8 mouse cellular contexts compared by ENCODE assay signal in genomic region chr3:79590863-79591792, GRCm38 (mm10). TPM values are rescaled to one million over a fixed set of nuclear protein-coding genes. Genes with fewer than 3 reads are reported as not detected.
DNase-seq lines count a peak whose midpoint lies in the region; ATAC-seq and TF ChIP-seq lines count a peak whose summit lies in the region.

Gene Ppid (plus strand): TSS chr3:79591342.

- H3K4me1 ChIP-seq in MEL (ENCODE audit: control insufficient read depth in 1 of 2, insufficient read depth in 2 of 2, low read length in 2 of 2): peaks cover 0 to 10% of the 10 kb centered on the region in 2 experiments; a peak in 2 of 4 replicates
- H3K4me1 ChIP-seq in forebrain, embryonic 16.5 days (replicated peaks; ENCODE audit: control insufficient read depth, insufficient read depth, low read length): peaks cover 14% of the 10 kb centered on the region
- 0 out of 2 replicates have a peak, but pooled peaks cover 3% of the 10 kb centered on the region for H3K4me1 ChIP-seq in lung, postnatal 0 days (ENCODE audit: insufficient read depth, low read depth, low read length)

- ATAC-seq in forebrain, embryonic 16.5 days: peak; percentile 91
- ATAC-seq in lung, postnatal 0 days: peak; percentile 93

- peak; percentile 94 for DNase-seq in MEL (ENCODE audit: low read depth, low spot score)
- peak; percentile 78 to 81 for DNase-seq in cerebellum, adult 18-20 months
- DNase-seq in heart, postnatal 4 days: peak; percentile 80
- peak; percentile 70 for DNase-seq in layer of hippocampus, adult 9-11 months
- peak; percentile 95 for DNase-seq in lung, postnatal 0 days (ENCODE audit: low spot score)
- DNase-seq in ovary, postnatal 36 days (ENCODE audit: low spot score): peak; percentile 76
- DNase-seq in thymus, postnatal 25 days: peak; percentile 74

- no peak; a peak in 1 of 4 replicates for TF ChIP-seq EP300 in MEL (IDR thresholded peaks at IDR 0.05; ENCODE audit: low read depth in 1 of 2, low read length in 2 of 2)
- TF ChIP-seq EP300 in lung, postnatal 0 days (IDR thresholded peaks at IDR 0.05): peak; percentile 75

- peak; percentile 90 to 99 for TF ChIP-seq POLR2A in MEL (IDR thresholded peaks at IDR 0.05; ENCODE audit: control insufficient read depth in 1 of 2, insufficient read depth in 1 of 2, low read depth in 1 of 2, low read length in 2 of 2, poor library complexity in 1 of 2)

- peak within 1 kb of the TSS; percentile 80 for H3K27ac ChIP-seq in MEL (ENCODE audit: control insufficient read depth, low read depth, low read length)
- H3K27ac ChIP-seq in forebrain, embryonic 16.5 days (ENCODE audit: low read length): peak within 1 kb of the TSS; percentile 63
- H3K27ac ChIP-seq in lung, postnatal 0 days (ENCODE audit: low read length): peak within 1 kb of the TSS; percentile 76

- H3K4me3 ChIP-seq in MEL (ENCODE audit: control insufficient read depth in 1 of 2, insufficient read depth in 1 of 2, low read depth in 2 of 2, low read length in 2 of 2): peak within 1 kb of the TSS; percentile 79 to 80
- H3K4me3 ChIP-seq in forebrain, embryonic 16.5 days (replicated peaks; ENCODE audit: low read length): peak within 1 kb of the TSS; percentile 78
- peak within 1 kb of the TSS; percentile 66 for H3K4me3 ChIP-seq in lung, postnatal 0 days (ENCODE audit: low read depth, low read length)

- peak within 1 kb of the TSS; percentile 89 for H3K4me2 ChIP-seq in forebrain, embryonic 16.5 days (ENCODE audit: low read length)
- peak within 1 kb of the TSS; percentile 75 for H3K4me2 ChIP-seq in lung, postnatal 0 days (replicated peaks; ENCODE audit: low read depth, low read length)

- 4% methylated on average over 62 of the region's 63 CpGs for WGBS in forebrain, embryonic 16.5 days
- WGBS in lung, postnatal 0 days: 3% methylated on average over 56 of the region's 63 CpGs

- H3K36me3 ChIP-seq in MEL (ENCODE audit: control insufficient read depth in 1 of 2, insufficient read depth in 2 of 2, low read length in 2 of 2): peaks cover 23 to 27% of the 10 kb centered on the region in 2 experiments
- H3K36me3 ChIP-seq in forebrain, embryonic 16.5 days (ENCODE audit: control insufficient read depth, insufficient read depth): peaks cover 12% of the 10 kb centered on the region; the same call in 1 of the 2 replicates
- H3K36me3 ChIP-seq in lung, postnatal 0 days (ENCODE audit: insufficient read depth, low read length): peaks cover 1% of the 10 kb centered on the region; the same call in 1 of the 2 replicates

- H3K79me2 ChIP-seq in MEL (ENCODE audit: control insufficient read depth, insufficient read depth, low read length, poor library complexity): peaks cover 44% of the 10 kb centered on the region

- H3K9ac ChIP-seq in MEL (ENCODE audit: control insufficient read depth, low read depth, low read length, poor library complexity, severe bottlenecking): peak within 1 kb of the TSS; percentile 85
- H3K9ac ChIP-seq in forebrain, embryonic 16.5 days (replicated peaks; ENCODE audit: low read depth, low read length): peak within 1 kb of the TSS; percentile 77
- peak within 1 kb of the TSS; percentile 75 for H3K9ac ChIP-seq in lung, postnatal 0 days (replicated peaks; ENCODE audit: low read depth)

- no peaks in the 10 kb centered on the region for H3K27me3 ChIP-seq in MEL (ENCODE audit: control insufficient read depth in 1 of 2, insufficient read depth in 2 of 2, low read length in 2 of 2)
- H3K27me3 ChIP-seq in forebrain, embryonic 16.5 days (replicated peaks; ENCODE audit: control insufficient read depth, insufficient read depth, low read length): no peaks in the 10 kb centered on the region
- no peaks in the 10 kb centered on the region for H3K27me3 ChIP-seq in lung, postnatal 0 days (replicated peaks; ENCODE audit: insufficient read depth, low read length)

- H3K9me3 ChIP-seq in MEL (replicated peaks; ENCODE audit: insufficient read depth, low read length): no peaks in the 10 kb centered on the region
- H3K9me3 ChIP-seq in forebrain, embryonic 16.5 days (ENCODE audit: control insufficient read depth, low read length): no peaks in the 10 kb centered on the region
- no peaks in the 10 kb centered on the region for H3K9me3 ChIP-seq in lung, postnatal 0 days (ENCODE audit: low read length)

- no peak for TF ChIP-seq RAD21 in MEL (IDR thresholded peaks at IDR 0.05; ENCODE audit: low read depth, low read length)

- no peak for TF ChIP-seq CTCF in MEL (IDR thresholded peaks at IDR 0.05 in 2 of 3, conservative IDR thresholded peaks at IDR 0.05 in 1 of 3; ENCODE audit: control insufficient read depth in 1 of 3, insufficient read depth in 1 of 3, low read depth in 2 of 3, low read length in 3 of 3, poor library complexity in 1 of 3, severe bottlenecking in 1 of 3)
- TF ChIP-seq CTCF in lung, postnatal 0 days (IDR thresholded peaks at IDR 0.05): peak; percentile 42; the same call in 1 of the 2 replicates

TF ChIP-seq in MEL, 35 proteins besides CTCF, POLR2A, EP300 and RAD21:
- peak; percentile 76 for TF ChIP-seq MAX (IDR thresholded peaks at IDR 0.05; ENCODE audit: low read length)
- TF ChIP-seq POLR2AphosphoS5 (IDR thresholded peaks at IDR 0.05; ENCODE audit: borderline replicate concordance, low read depth, low read length): no peak
- peak; percentile 51; the same call in 1 of the 2 replicates for TF ChIP-seq KAT2A (conservative IDR thresholded peaks at IDR 0.05; ENCODE audit: low read depth, low read length)
- no peak for TF ChIP-seq SMC3 (IDR thresholded peaks at IDR 0.05; ENCODE audit: low read depth, low read length)
- TF ChIP-seq HCFC1 (IDR thresholded peaks at IDR 0.05; ENCODE audit: low read depth, low read length): peak; percentile 89
- peak; percentile 82 for TF ChIP-seq ZMIZ1 (IDR thresholded peaks at IDR 0.05; ENCODE audit: low read depth, low read length)
- no peak for TF ChIP-seq USF1 (IDR thresholded peaks at IDR 0.05; ENCODE audit: low read depth, low read length)
- TF ChIP-seq MXI1 (IDR thresholded peaks at IDR 0.05; ENCODE audit: low read depth, low read length): peak; percentile 86
- TF ChIP-seq NELFE (IDR thresholded peaks at IDR 0.05; ENCODE audit: low read depth, low read length): peak; percentile 97
- TF ChIP-seq SIN3A (IDR thresholded peaks at IDR 0.05; ENCODE audit: low read length): peak; percentile 86
- peak; percentile 89 for TF ChIP-seq ELF1 (IDR thresholded peaks at IDR 0.05; ENCODE audit: low read depth, low read length)
- peak; percentile 89 for TF ChIP-seq POLR2AphosphoS2 (IDR thresholded peaks at IDR 0.05; ENCODE audit: low read length)
- peak; percentile 50; the same call in 1 of the 2 replicates for TF ChIP-seq NRF1 (IDR thresholded peaks at IDR 0.05; ENCODE audit: insufficient read depth, low read depth, low read length, poor library complexity, severe bottlenecking)
- TF ChIP-seq ZNF384 (IDR thresholded peaks at IDR 0.05; ENCODE audit: low read depth, low read length): no peak
- peak; percentile 86 for TF ChIP-seq MYC (IDR thresholded peaks at IDR 0.05; ENCODE audit: low read depth, low read length)
- peak; percentile 93 for TF ChIP-seq TBP (IDR thresholded peaks at IDR 0.05; ENCODE audit: low read depth, low read length)
- TF ChIP-seq MAFK (IDR thresholded peaks at IDR 0.05; ENCODE audit: borderline replicate concordance, low read depth, low read length): no peak
- TF ChIP-seq GATA1 (IDR thresholded peaks at IDR 0.05; ENCODE audit: low read depth, low read length): no peak
- 0 out of 2 replicates have a peak, but pooled peaks have one; percentile 24 for TF ChIP-seq ETS1 (IDR thresholded peaks at IDR 0.05; ENCODE audit: low read depth, low read length)
- peak; percentile 72 for TF ChIP-seq TCF12 (IDR thresholded peaks at IDR 0.05; ENCODE audit: low read depth, low read length)
- no peak for TF ChIP-seq BHLHE40 (IDR thresholded peaks at IDR 0.05; ENCODE audit: borderline replicate concordance, low read depth, low read length)

RNA-seq across cellular contexts. Expression of gene Ppid, which starts in this region (rescaled TPM):
- 251 and 254 TPM in 2 replicates for total RNA-seq in MEL (2012; rRNA removed)
- 100 to 1,000 TPM in 1 of 2 experiments, not detected in 1; 203 TPM for polyA plus RNA-seq in MEL (2012; ENCODE audit: insufficient read depth in 1 of 2, insufficient read length in 2 of 2, low read depth in 1 of 2, low replicate concordance in 2 of 2, missing spikeins in 1 of 2)
- polyA plus RNA-seq in forebrain, embryonic 16.5 days (2015; fragmentation: Nextera tagmentation; extraction: Ambion mirVana): 161 and 169 TPM in 2 replicates
- total RNA-seq in heart, postnatal 4 days (2021): 10 to 100 TPM; 40.1 to 48.0 TPM
- polyA plus RNA-seq in lung, postnatal 0 days (2015; fragmentation: Nextera tagmentation; extraction: Ambion mirVana): 36.6 and 44.6 TPM in 2 replicates

Comparison
In these comparisons a context has a peak if more than half of its experiments do, and no peak if none do; other contexts are left out.
1. Peak in every context shown above with its lines: DNase-seq, ATAC-seq, H3K4me3 ChIP-seq and H3K27ac ChIP-seq.